Mouse (Mus musculus) CD4-positive, CD25-positive, alpha-beta regulatory T cell, adult 4 months (primary cell): ENCODE data around the gene Prrc2b. TPM values are rescaled to one million over a fixed set of nuclear protein-coding genes. Genes with fewer than 3 reads are reported as not detected.

ENCODE experiments used
- polyA plus RNA-seq, 2 experiments: library from polyadenylated mRNA; unstranded; fragments of 100-300 nt; shearing (Covaris generic); gene quantifications; one replicate each; pipeline ENCODE4 v1.2.1; 2017

Gene Prrc2b
- polyA plus RNA-seq, 2 experiments from 2014 or later, result 31.7 to 32.9 TPM

Other genes starting within 250 kb of the Prrc2b start
- gene Aif1l, start 200.9 kb upstream of the Prrc2b start, polyA plus RNA-seq, result under 1 TPM in 1 of 2 experiments, not detected in 1; 0.56 TPM
- gene Nup214, start 176.6 kb upstream of the Prrc2b start, polyA plus RNA-seq, result 100 to 1,000 TPM in 1 of 2 experiments, 10 to 100 TPM in 1; 87.6 to 102 TPM
- gene Fam78a, start 66.2 kb upstream of the Prrc2b start, polyA plus RNA-seq, result 10 to 100 TPM; 22.6 to 24.4 TPM
- gene Plpp7, start 55.6 kb upstream of the Prrc2b start, polyA plus RNA-seq, result not detected
- gene Pomt1, start 85.5 kb downstream of the Prrc2b start, polyA plus RNA-seq, result 1 to 10 TPM; 6.5 to 7.9 TPM
- 10 to 100 TPM; 33.3 to 42.0 TPM for gene Uck1, start 109.1 kb downstream of the Prrc2b start, polyA plus RNA-seq
- gene Golga2, start 136.3 kb downstream of the Prrc2b start, polyA plus RNA-seq, result 10 to 100 TPM; 18.1 to 21.3 TPM
- 100 to 1,000 TPM; 162 to 183 TPM for gene Swi5, start 137.0 kb downstream of the Prrc2b start, polyA plus RNA-seq
- 100 to 1,000 TPM in 1 of 2 experiments, 10 to 100 TPM in 1; 58.7 to 103 TPM for gene Ciz1, start 201.2 kb downstream of the Prrc2b start, polyA plus RNA-seq
- gene Dnm1, start 202.3 kb downstream of the Prrc2b start, polyA plus RNA-seq, result not detected
- 10 to 100 TPM; 46.6 to 52.9 TPM for gene 1110008P14Rik, start 230.9 kb downstream of the Prrc2b start, polyA plus RNA-seq
- not detected for gene Lcn2, start 237.2 kb downstream of the Prrc2b start, polyA plus RNA-seq
- under 1 TPM; 0.34 to 0.50 TPM for gene Ptges2, start 244.8 kb downstream of the Prrc2b start, polyA plus RNA-seq